Mouse (Mus musculus) ovary, postnatal 10 days (tissue): Measurements from ENCODE around the gene Gm16427.
"Not testable (repeated sequence)": the region's sequence is repeated elsewhere in the genome, so short reads cannot be mapped to it uniquely, and the experiment has no call there.

Experiments
- DNase-seq: peaks from one replicate; pipeline ENCODE4 v3.0.0; 2022; ENCODE audit warnings: low spot score

Gene Gm16427

GRCm38 (mm10) chr5:93540100-93540499 lies at the start of gene Gm16427:
Gm16427 (minus strand) TSS chr5:93540200.
- DNase-seq, result not testable (repeated sequence)
